Mouse (Mus musculus) MEL (cell line): Measurements from ENCODE around the gene Iqsec1.

Source experiments
- BHLHE40 ChIP-seq: IDR thresholded peaks from 2 replicates; pipeline ENCODE4 v1.6.1; 2012; ENCODE audit warnings: low read depth, mild to moderate bottlenecking, inconsistent platforms, low read length, improper control_type of control experiment, borderline replicate concordance
- CTCF ChIP-seq, 3 experiments: IDR thresholded peaks in 2 of 3; conservative IDR thresholded peaks in 1 of 3; 2 replicates each; pipeline ENCODE4 v1.5.1; 2011 to 2012; ENCODE audit warnings: low read length in 3 of 3, low read depth in 2 of 3, mild to moderate bottlenecking in 2 of 3, improper control_type of control experiment in 1 of 3, inconsistent platforms in 1 of 3, mixed read lengths in 1 of 3, moderate library complexity in 1 of 3; ENCODE audit not compliant: control insufficient read depth in 1 of 3, insufficient read depth in 1 of 3, poor library complexity in 1 of 3, severe bottlenecking in 1 of 3
- JUND ChIP-seq: IDR thresholded peaks from 2 replicates; pipeline ENCODE4 v1.6.1; 2011; ENCODE audit warnings: low read depth, mild to moderate bottlenecking, improper control_type of control experiment, low read length
- MXI1 ChIP-seq: IDR thresholded peaks from 2 replicates; pipeline ENCODE4 v1.6.1; 2011; ENCODE audit warnings: mild to moderate bottlenecking, low read depth, low read length, improper control_type of control experiment
- NELFE ChIP-seq: IDR thresholded peaks from 2 replicates; pipeline ENCODE4 v1.6.1; 2011; ENCODE audit warnings: low read depth, low read length, improper control_type of control experiment
- POLR2A ChIP-seq, 2 experiments: IDR thresholded peaks; 2 replicates each; pipeline ENCODE4 v1.6.1; 2011 to 2012; ENCODE audit warnings: low read length in 2 of 2, mild to moderate bottlenecking in 2 of 2, control low read depth in 1 of 2, improper control_type of control experiment in 1 of 2, low read depth in 1 of 2, moderate library complexity in 1 of 2; ENCODE audit not compliant: control insufficient read depth in 1 of 2, insufficient read depth in 1 of 2, poor library complexity in 1 of 2
- RCOR1 ChIP-seq: IDR thresholded peaks from 2 replicates; pipeline ENCODE4 v1.6.1; 2012; ENCODE audit warnings: low read depth, mild to moderate bottlenecking, inconsistent platforms, low read length, improper control_type of control experiment
- TCF12 ChIP-seq: IDR thresholded peaks from 2 replicates; pipeline ENCODE4 v1.6.1; 2014; ENCODE audit warnings: low read depth, mild to moderate bottlenecking, inconsistent platforms, low read length, improper control_type of control experiment, moderate library complexity
- ZNF384 ChIP-seq: IDR thresholded peaks from 2 replicates; pipeline ENCODE4 v1.6.1; 2012; ENCODE audit warnings: low read depth, mild to moderate bottlenecking, inconsistent platforms, low read length, improper control_type of control experiment

DNA sequence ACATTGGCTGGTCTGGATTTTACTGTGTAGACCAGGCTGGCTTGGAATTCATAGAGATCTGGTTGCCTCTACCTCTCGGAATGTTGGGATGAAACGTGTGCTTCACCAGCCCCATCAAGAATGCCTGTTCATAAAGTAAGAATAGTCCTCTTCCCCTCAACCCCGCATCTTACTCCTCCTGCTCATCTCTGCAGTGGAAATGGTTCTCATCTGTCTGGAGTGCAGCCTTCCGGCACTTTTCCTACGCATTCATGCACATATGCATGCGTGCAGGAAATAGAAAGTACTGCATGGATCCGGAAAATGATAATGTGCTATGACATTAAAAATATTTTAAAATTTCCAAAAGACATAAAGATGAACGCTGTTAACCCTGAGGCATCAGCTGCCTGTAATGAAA lies 175.9 kb downstream of the Iqsec1 start:
- TF ChIP-seq TCF12 (no peak), CTCF (IDR thresholded peaks at IDR 0.05 in 2 of 3, conservative IDR thresholded peaks at IDR 0.05 in 1 of 3; ENCODE audit: control insufficient read depth in 1 of 3, insufficient read depth in 1 of 3, low read depth in 2 of 3, low read length in 3 of 3, poor library complexity in 1 of 3, severe bottlenecking in 1 of 3) (no peak), POLR2A (IDR thresholded peaks at IDR 0.05; ENCODE audit: control insufficient read depth in 1 of 2, insufficient read depth in 1 of 2, low read depth in 1 of 2, low read length in 2 of 2, poor library complexity in 1 of 2) (no peak), BHLHE40 (no peak), NELFE (no peak), RCOR1 (no peak), MXI1 (no peak), ZNF384 (no peak), JUND (no peak)
